Mouse (Mus musculus) heart, embryonic 11.5 days (tissue): ENCODE results near the gene Mboat1. TPM values are rescaled to one million over a fixed set of nuclear protein-coding genes. Genes with fewer than 3 reads are reported as not detected.

Experiments used
- ATAC-seq: fragments of 200-750 bp; cut with Nextera tagmentation; replicated peaks from 2 replicates; pipeline ENCODE4 v1.8.0; 2017; ENCODE audit warnings: moderate library complexity; ENCODE audit not compliant: insufficient number of reproducible peaks, low FRiP score, low TSS enrichment
- H3K27ac ChIP-seq: fragments of 300-500 bp; sonication (generic); 2 replicates; pipeline ENCODE4 v1.5.1; 2014; ENCODE audit warnings: mild to moderate bottlenecking, low read depth, low read length
- H3K27me3 ChIP-seq: fragments of 300-500 bp; sonication (generic); 2 replicates; pipeline ENCODE4 v1.6.1; 2014; ENCODE audit warnings: mild to moderate bottlenecking, low read length, mixed read lengths; ENCODE audit not compliant: control insufficient read depth, insufficient read depth
- H3K36me3 ChIP-seq: fragments of 300-500 bp; sonication (generic); 2 replicates; pipeline ENCODE4 v1.6.1; 2014; ENCODE audit warnings: mild to moderate bottlenecking, low read length, moderate library complexity, mixed read lengths; ENCODE audit not compliant: control insufficient read depth, insufficient read depth
- H3K4me1 ChIP-seq: fragments of 300-500 bp; sonication (generic); 2 replicates; pipeline ENCODE4 v1.6.1; 2014; ENCODE audit warnings: low read length; ENCODE audit not compliant: control insufficient read depth, insufficient read depth
- H3K4me2 ChIP-seq: fragments of 300-500 bp; sonication (generic); 2 replicates; pipeline ENCODE4 v1.6.1; 2014; ENCODE audit warnings: mild to moderate bottlenecking, moderate library complexity
- H3K4me3 ChIP-seq: fragments of 300-500 bp; sonication (generic); 2 replicates; pipeline ENCODE4 v1.5.1; 2014; ENCODE audit warnings: low read depth, low read length
- H3K9ac ChIP-seq: fragments of 300-500 bp; sonication (generic); 2 replicates; pipeline ENCODE4 v1.6.1; 2014; ENCODE audit warnings: mild to moderate bottlenecking, low read depth, low read length, moderate library complexity
- H3K9me3 ChIP-seq: fragments of 300-500 bp; sonication (generic); replicated peaks from 2 replicates; pipeline ENCODE4 v1.6.1; 2016; ENCODE audit warnings: low read length; ENCODE audit not compliant: control insufficient read depth
- WGBS: fragments of 180-500 bp; shearing (Covaris S2); extraction: QIAGEN DNeasy Blood & Tissue Kit; methylation state at CpG from one replicate; pipeline ENCODE4 v1.1.7; 2014; ENCODE audit not compliant: insufficient replicate concordance; 5-methylcytosine and 5-hydroxymethylcytosine counted together
- polyA plus RNA-seq: library from polyadenylated mRNA; unstranded; fragments of >200 nt; fragmentation: Nextera tagmentation; extraction: Ambion mirVana; gene quantifications from 2 replicates; pipeline ENCODE4 v1.2.1, GENCODE M21; 2014

Mboat1 gene
- polyA plus RNA-seq, 1 experiment from 2014 or later = 2.5 TPM

GRCm38 (mm10) chr13:30250341-30250905, 114.1 kb downstream of the Mboat1 start:
- WGBS = 66% methylated on average over 5 of the region's 5 CpGs
- H3K36me3 ChIP-seq = no peaks in the 10 kb centered on the region
- H3K9ac ChIP-seq = no peak overlapping the region
- no peak overlapping the region for H3K27ac ChIP-seq
- no peak overlapping the region for H3K4me2 ChIP-seq
- no peaks in the 10 kb centered on the region for H3K9me3 ChIP-seq
- H3K4me1 ChIP-seq = peaks cover 14% of the 10 kb centered on the region
- H3K27me3 ChIP-seq = no peaks in the 10 kb centered on the region
- no peak overlapping the region for H3K4me3 ChIP-seq
- no peak for ATAC-seq

GRCm38 (mm10) chr13:30251431-30251830, 115.1 kb downstream of the Mboat1 start:
- Histone ChIP-seq H3K4me2 (no peak overlapping the region), H3K4me3 (no peak overlapping the region), H3K36me3 (no peaks in the 10 kb centered on the region), H3K9me3 (no peaks in the 10 kb centered on the region), H3K27ac (no peak overlapping the region), H3K27me3 (no peaks in the 10 kb centered on the region), H3K9ac (no peak overlapping the region), H3K4me1 (peaks cover 14% of the 10 kb centered on the region)
- 84% methylated on average over 3 of the region's 3 CpGs for WGBS
- no peak for ATAC-seq

GRCm38 (mm10) chr13:30252692-30253091, 116.4 kb downstream of the Mboat1 start:
- ATAC-seq = no peak
- 15% methylated on average over 3 of the region's 3 CpGs for WGBS
- Histone ChIP-seq H3K9me3 (no peaks in the 10 kb centered on the region), H3K36me3 (no peaks in the 10 kb centered on the region), H3K4me3 (no peak overlapping the region), H3K27me3 (no peaks in the 10 kb centered on the region), H3K4me1 (peaks cover 14% of the 10 kb centered on the region), H3K4me2 (no peak overlapping the region), H3K9ac (no peak overlapping the region), H3K27ac (no peak overlapping the region)

GRCm38 (mm10) chr13:30253636-30254264, 117.5 kb downstream of the Mboat1 start:
- H3K4me1 ChIP-seq = peaks cover 14% of the 10 kb centered on the region

GRCm38 (mm10) chr13:30254421-30254820, 118.1 kb downstream of the Mboat1 start:
- ATAC-seq = no peak

More at GRCm38 (mm10) chr13:30253636-30254264, 117.5 kb downstream of the Mboat1 start:
- H3K4me2 ChIP-seq = no peak overlapping the region
- no peak overlapping the region for H3K9ac ChIP-seq
- ATAC-seq = 0 out of 2 replicates have a peak, but pooled peaks have one; percentile 26
- no peaks in the 10 kb centered on the region for H3K27me3 ChIP-seq
- peak overlapping the region; percentile 37; the same call in 1 of the 2 replicates for H3K27ac ChIP-seq
- H3K4me3 ChIP-seq = no peak overlapping the region
- H3K36me3 ChIP-seq = no peaks in the 10 kb centered on the region
- WGBS = 19% methylated on average over 5 of the region's 5 CpGs
- no peaks in the 10 kb centered on the region for H3K9me3 ChIP-seq

GRCm38 (mm10) chr13:30258802-30259201, 122.5 kb downstream of the Mboat1 start:
- H3K9me3 ChIP-seq = no peaks in the 10 kb centered on the region
- H3K4me3 ChIP-seq = no peak overlapping the region
- H3K4me1 ChIP-seq = peaks cover 5% of the 10 kb centered on the region
- no peak for ATAC-seq
- H3K9ac ChIP-seq = no peak overlapping the region
- H3K36me3 ChIP-seq = no peaks in the 10 kb centered on the region
- 59% methylated on average over 10 of the region's 10 CpGs for WGBS
- H3K27ac ChIP-seq = no peak overlapping the region
- no peak overlapping the region for H3K4me2 ChIP-seq
- no peaks in the 10 kb centered on the region for H3K27me3 ChIP-seq

More at GRCm38 (mm10) chr13:30254421-30254820, 118.1 kb downstream of the Mboat1 start:
- Histone ChIP-seq H3K9ac (no peak overlapping the region), H3K27ac (no peak overlapping the region), H3K4me3 (no peak overlapping the region), H3K4me2 (no peak overlapping the region), H3K4me1 (peaks cover 14% of the 10 kb centered on the region), H3K9me3 (no peaks in the 10 kb centered on the region), H3K36me3 (no peaks in the 10 kb centered on the region), H3K27me3 (no peaks in the 10 kb centered on the region)
- 72% methylated on average over 6 of the region's 6 CpGs for WGBS

- ATAC-seq = no peak
- 87% methylated on average over 9 of the region's 9 CpGs for WGBS
- Histone ChIP-seq H3K27me3 (no peaks in the 10 kb centered on the region), H3K4me1 (0 out of 2 replicates have a peak, but pooled peaks cover under 1% of the 10 kb centered on the region), H3K4me2 (no peak overlapping the region), H3K36me3 (no peaks in the 10 kb centered on the region), H3K9ac (no peak overlapping the region), H3K4me3 (no peak overlapping the region), H3K27ac (no peak overlapping the region), H3K9me3 (no peaks in the 10 kb centered on the region)
These were observed 123.0 kb downstream of the Mboat1 start for GRCm38 (mm10) chr13:30259326-30259725.

GRCm38 (mm10) chr13:30259912-30260560, 123.7 kb downstream of the Mboat1 start:
- Histone ChIP-seq H3K27me3 (no peaks in the 10 kb centered on the region), H3K36me3 (no peaks in the 10 kb centered on the region), H3K9ac (no peak overlapping the region), H3K4me1 (no peaks in the 10 kb centered on the region), H3K27ac (no peak overlapping the region), H3K4me3 (no peak overlapping the region), H3K9me3 (no peaks in the 10 kb centered on the region), H3K4me2 (no peak overlapping the region)
- ATAC-seq = no peak
- 12% methylated on average over 8 of the region's 8 CpGs for WGBS
